Mouse (Mus musculus): Measurements from ENCODE around the gene Kif5a. TPM values are rescaled to one million over a fixed set of nuclear protein-coding genes. Genes with fewer than 3 reads are reported as not detected.
A peak's percentile ranks its signal among the peaks of the same experiment; 100 is the strongest.

The Kif5a gene
- polyA plus RNA-seq, 1 experiment from 2014 or later, result 0.11 TPM

DNA sequence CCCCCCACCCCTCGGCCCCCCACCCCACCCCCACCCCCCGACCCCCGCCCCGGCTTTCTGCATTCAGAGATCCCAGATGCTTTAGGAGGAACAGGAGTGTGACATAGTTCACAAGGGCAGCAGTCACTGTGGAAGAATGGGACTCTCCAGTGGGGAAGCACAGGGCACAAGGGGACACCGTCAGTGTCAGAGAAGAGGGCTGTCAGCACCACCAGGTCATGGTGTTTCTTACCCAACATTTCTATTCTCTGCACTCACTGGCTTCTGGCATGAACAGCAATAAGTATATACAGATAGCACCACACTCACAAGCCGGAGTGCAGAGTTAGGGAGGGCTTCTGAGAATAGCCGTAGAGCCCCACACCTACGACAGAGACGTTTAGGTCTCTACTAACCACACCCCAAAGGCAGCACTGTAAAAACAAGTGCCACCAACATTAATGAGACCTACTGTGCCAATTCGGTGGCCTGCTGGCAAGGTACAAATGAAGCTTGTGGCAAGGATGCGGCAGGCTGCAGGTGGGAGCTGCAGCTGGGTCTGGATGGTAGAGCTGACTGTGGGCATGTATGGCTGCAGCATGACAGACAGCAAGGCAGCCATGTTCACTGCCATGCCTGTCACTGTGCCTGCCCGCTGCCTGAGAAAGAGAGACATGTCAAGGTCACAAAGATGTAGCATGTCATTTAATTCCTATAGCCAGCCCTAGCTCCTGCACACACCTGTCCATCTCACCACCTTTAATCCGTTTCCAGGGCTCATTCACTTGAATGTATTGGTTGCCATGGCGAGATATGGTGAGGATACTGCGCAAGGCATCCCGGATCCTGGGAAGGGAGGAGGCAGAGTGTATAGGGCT is 34.1 kb upstream of the Kif5a start:
- no peak overlapping the region for H3K27ac ChIP-seq (ENCODE audit: low read length)
- H3K4me1 ChIP-seq (ENCODE audit: control insufficient read depth, low read depth, low read length), result peaks cover 17% of the 10 kb centered on the region
- no peak overlapping the region for H3K4me2 ChIP-seq (ENCODE audit: low read depth, low read length)
- H3K9me3 ChIP-seq (replicated peaks; ENCODE audit: control insufficient read depth, low read length), result no peaks in the 10 kb centered on the region
- 88% methylated on average over 16 of the region's 16 CpGs for WGBS (ENCODE audit: insufficient replicate concordance)
- H3K4me3 ChIP-seq (ENCODE audit: low read depth, low read length), result no peak overlapping the region
- H3K36me3 ChIP-seq (ENCODE audit: control insufficient read depth, insufficient read depth), result peaks cover 77% of the 10 kb centered on the region
- H3K9ac ChIP-seq (ENCODE audit: low read depth, low read length), result no peak overlapping the region
- H3K27me3 ChIP-seq (ENCODE audit: control insufficient read depth, insufficient read depth, low read depth, low read length), result no peaks in the 10 kb centered on the region
- ATAC-seq (ENCODE audit: low read depth), result no peak

DNA sequence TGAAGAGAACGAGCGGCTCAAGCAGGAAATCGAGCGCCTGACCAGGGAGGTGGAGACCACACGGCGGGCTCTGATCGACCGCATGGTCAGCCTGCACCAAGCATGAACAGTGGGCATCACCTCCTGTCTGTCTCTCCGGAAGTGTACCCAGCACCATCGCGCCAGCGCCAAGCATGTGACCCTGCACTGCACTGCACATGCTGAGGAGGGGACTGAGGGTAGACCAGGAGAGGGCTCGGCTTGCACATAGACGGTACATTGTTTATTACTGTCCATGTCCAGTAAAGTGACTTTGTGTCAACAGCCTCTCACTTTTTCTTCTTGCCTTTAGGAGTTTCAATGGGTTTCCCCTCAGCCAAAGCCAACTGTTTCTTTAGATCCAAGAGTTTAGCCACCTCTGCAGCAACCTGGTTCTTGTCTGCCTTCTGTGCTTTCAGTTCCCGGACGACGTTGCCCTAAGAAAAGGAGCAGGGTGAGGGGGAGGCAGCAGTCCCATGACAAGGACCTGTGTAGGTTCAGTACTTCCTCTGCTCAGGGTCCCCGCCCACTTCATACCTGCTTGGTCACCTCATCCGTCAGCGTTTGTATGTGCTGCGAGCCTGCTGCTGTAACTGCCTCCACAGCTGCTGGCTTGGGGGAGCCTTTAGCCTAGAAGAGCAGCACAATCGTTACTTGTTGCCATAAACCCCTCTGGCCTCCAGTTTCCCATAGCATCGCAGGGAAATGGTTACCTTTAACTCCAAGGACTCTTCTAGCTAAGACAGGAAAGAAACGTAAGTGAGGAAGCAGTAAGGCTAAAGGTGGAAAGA is 33.0 kb upstream of the Kif5a start:
- H3K36me3 ChIP-seq (ENCODE audit: control insufficient read depth, insufficient read depth), result peaks cover 67% of the 10 kb centered on the region
- H3K27ac ChIP-seq (ENCODE audit: low read length), result no peak overlapping the region
- ATAC-seq (ENCODE audit: low read depth), result no peak
- H3K9ac ChIP-seq (ENCODE audit: low read depth, low read length), result no peak overlapping the region
- 88% methylated on average over 24 of the region's 24 CpGs for WGBS (ENCODE audit: insufficient replicate concordance)
- H3K4me1 ChIP-seq (ENCODE audit: control insufficient read depth, low read depth, low read length), result peaks cover 24% of the 10 kb centered on the region
- H3K27me3 ChIP-seq (ENCODE audit: control insufficient read depth, insufficient read depth, low read depth, low read length), result no peaks in the 10 kb centered on the region
- H3K9me3 ChIP-seq (replicated peaks; ENCODE audit: control insufficient read depth, low read length), result no peaks in the 10 kb centered on the region
- H3K4me3 ChIP-seq (ENCODE audit: low read depth, low read length), result no peak overlapping the region
- no peak overlapping the region for H3K4me2 ChIP-seq (ENCODE audit: low read depth, low read length)

DNA sequence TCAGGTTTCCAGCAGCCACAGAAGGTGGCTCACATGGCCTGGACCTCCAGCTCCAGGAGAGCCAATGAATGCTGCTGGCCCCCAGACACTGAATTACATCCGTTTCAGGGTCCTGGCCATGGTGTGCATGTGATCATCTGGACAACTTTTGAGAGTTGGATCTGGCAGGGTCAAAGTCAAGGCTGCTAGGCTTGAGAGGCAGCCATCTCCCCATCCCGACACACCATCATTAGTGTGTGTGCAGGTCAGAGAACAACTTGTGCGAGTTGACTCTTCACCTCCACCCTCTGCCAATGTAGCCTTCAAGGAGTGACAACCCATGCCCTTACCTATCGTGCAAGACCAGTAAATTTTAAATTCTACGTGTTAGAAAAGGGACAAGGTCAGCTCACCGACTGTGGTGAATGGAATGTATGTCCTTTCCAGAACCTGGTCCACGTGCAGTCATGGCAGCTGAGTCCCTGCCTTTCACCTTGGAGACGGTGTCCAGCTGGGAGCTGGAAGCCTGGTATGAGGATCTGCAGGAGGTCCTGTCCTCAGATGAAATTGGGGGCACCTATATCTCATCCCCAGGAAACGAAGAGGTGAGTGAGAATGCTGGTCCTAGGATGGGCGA is 31.9 kb upstream of the Kif5a start:
- Histone ChIP-seq H3K27ac (ENCODE audit: low read length) (no peak overlapping the region; the same call in 1 of the 2 replicates), H3K36me3 (ENCODE audit: control insufficient read depth, insufficient read depth) (peaks cover 56% of the 10 kb centered on the region), H3K27me3 (ENCODE audit: control insufficient read depth, insufficient read depth, low read depth, low read length) (no peaks in the 10 kb centered on the region), H3K4me2 (ENCODE audit: low read depth, low read length) (no peak overlapping the region), H3K9ac (ENCODE audit: low read depth, low read length) (no peak overlapping the region), H3K4me1 (ENCODE audit: control insufficient read depth, low read depth, low read length) (peaks cover 24% of the 10 kb centered on the region), H3K4me3 (ENCODE audit: low read depth, low read length) (no peak overlapping the region), H3K9me3 (replicated peaks; ENCODE audit: control insufficient read depth, low read length) (no peaks in the 10 kb centered on the region)
- 82% methylated on average over 10 of the region's 10 CpGs for WGBS (ENCODE audit: insufficient replicate concordance)
- no peak for ATAC-seq (ENCODE audit: low read depth)

DNA sequence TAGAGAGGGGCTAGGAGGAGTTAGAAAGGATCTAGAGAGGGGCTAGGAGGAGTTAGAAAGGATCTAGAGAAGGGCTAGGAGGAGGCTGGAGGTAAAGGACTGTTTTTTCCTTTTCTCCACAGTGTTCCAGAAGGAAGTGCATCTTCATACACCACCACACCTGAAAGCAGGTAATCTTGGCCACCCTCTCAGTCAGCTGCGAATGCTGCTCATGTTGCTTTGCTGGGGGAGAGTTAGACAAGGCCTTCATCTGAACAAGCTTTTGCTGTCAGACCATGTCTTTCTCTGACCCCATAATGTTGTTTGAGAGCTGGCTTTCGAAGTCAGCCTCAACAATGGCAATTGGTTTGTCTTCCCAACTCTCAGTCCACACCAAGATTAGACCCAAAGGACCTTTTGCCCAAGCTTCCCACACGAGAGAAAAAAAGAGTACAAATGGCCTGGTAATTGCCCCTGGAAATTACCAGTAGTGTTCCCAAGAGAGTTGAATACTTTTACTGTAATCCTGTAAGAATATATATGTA is 30.5 kb upstream of the Kif5a start:
- Histone ChIP-seq H3K36me3 (ENCODE audit: control insufficient read depth, insufficient read depth) (peaks cover 46% of the 10 kb centered on the region), H3K4me1 (ENCODE audit: control insufficient read depth, low read depth, low read length) (peaks cover 31% of the 10 kb centered on the region), H3K27ac (ENCODE audit: low read length) (no peak overlapping the region; the same call in 1 of the 2 replicates), H3K9me3 (replicated peaks; ENCODE audit: control insufficient read depth, low read length) (no peaks in the 10 kb centered on the region), H3K4me2 (ENCODE audit: low read depth, low read length) (peak overlapping the region; percentile 96), H3K4me3 (ENCODE audit: low read depth, low read length) (no peak overlapping the region), H3K9ac (ENCODE audit: low read depth, low read length) (no peak overlapping the region), H3K27me3 (ENCODE audit: control insufficient read depth, insufficient read depth, low read depth, low read length) (no peaks in the 10 kb centered on the region)
- no peak for ATAC-seq (ENCODE audit: low read depth)
- WGBS (ENCODE audit: insufficient replicate concordance), result 83% methylated on average over 3 of the region's 3 CpGs

GRCm38 (mm10) chr10:127292987-127293538 is 29.9 kb upstream of the Kif5a start:
- Histone ChIP-seq H3K36me3 (ENCODE audit: control insufficient read depth, insufficient read depth) (peaks cover 44% of the 10 kb centered on the region), H3K4me2 (ENCODE audit: low read depth, low read length) (peak overlapping the region; percentile 96), H3K9ac (ENCODE audit: low read depth, low read length) (peak overlapping the region; percentile 77), H3K4me3 (ENCODE audit: low read depth, low read length) (peak overlapping the region; percentile 75), H3K27me3 (ENCODE audit: control insufficient read depth, insufficient read depth, low read depth, low read length) (no peaks in the 10 kb centered on the region), H3K9me3 (replicated peaks; ENCODE audit: control insufficient read depth, low read length) (no peaks in the 10 kb centered on the region), H3K4me1 (ENCODE audit: control insufficient read depth, low read depth, low read length) (peaks cover 31% of the 10 kb centered on the region), H3K27ac (ENCODE audit: low read length) (peak overlapping the region; percentile 98)
- no peak for ATAC-seq (ENCODE audit: low read depth)
- WGBS (ENCODE audit: insufficient replicate concordance), result 59% methylated on average over 6 of the region's 6 CpGs

DNA sequence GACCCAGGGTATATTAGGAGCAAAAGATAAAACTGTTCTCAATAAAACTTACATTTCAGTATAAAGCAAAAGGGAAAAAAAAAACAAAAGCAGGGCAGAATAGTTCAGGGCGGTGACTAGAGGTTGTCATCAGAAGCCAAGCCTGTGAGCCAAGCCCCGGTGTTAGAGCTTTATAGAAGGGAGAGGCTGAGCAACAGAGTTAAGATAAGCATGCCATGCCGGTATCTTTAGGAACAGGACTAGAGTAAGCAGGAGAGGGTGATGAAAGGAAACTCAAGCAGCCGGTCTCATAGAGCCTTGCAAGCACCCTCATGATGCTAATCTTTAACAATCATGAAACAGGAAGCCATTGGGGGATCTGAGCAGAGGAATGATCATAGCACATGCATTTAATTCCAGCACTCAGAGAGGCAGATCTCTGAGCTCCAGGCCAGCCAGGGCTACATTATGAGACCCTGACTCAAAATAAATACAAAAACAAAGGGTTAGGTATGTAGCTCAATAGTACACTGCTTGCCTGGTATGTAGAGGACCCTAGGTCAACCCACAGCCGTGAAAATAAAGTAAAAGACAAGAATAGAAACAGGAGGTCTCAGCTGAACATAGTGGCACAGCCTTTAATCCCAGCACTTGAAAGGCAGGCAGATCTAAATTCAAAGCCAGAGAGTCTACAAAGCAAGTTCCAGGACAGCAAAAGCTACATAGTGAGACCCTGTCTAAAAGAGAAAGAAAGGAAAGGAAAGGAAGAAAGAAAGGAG is 28.9 kb upstream of the Kif5a start:
- Histone ChIP-seq H3K4me2 (ENCODE audit: low read depth, low read length) (peak overlapping the region; percentile 96), H3K4me3 (ENCODE audit: low read depth, low read length) (peak overlapping the region; percentile 75), H3K9me3 (replicated peaks; ENCODE audit: control insufficient read depth, low read length) (no peaks in the 10 kb centered on the region), H3K9ac (ENCODE audit: low read depth, low read length) (peak overlapping the region; percentile 77), H3K36me3 (ENCODE audit: control insufficient read depth, insufficient read depth) (peaks cover 34% of the 10 kb centered on the region), H3K27ac (ENCODE audit: low read length) (peak overlapping the region; percentile 98), H3K27me3 (ENCODE audit: control insufficient read depth, insufficient read depth, low read depth, low read length) (no peaks in the 10 kb centered on the region), H3K4me1 (ENCODE audit: control insufficient read depth, low read depth, low read length) (peaks cover 40% of the 10 kb centered on the region)
- peak; percentile 32 for ATAC-seq (ENCODE audit: low read depth)
- WGBS (ENCODE audit: insufficient replicate concordance), result 6% methylated on average over 5 of the region's 5 CpGs

GRCm38 (mm10) chr10:127290930-127291880 is 28.1 kb upstream of the Kif5a start:
- H3K4me3 ChIP-seq (ENCODE audit: low read depth, low read length), result peak overlapping the region; percentile 75
- no peaks in the 10 kb centered on the region for H3K9me3 ChIP-seq (replicated peaks; ENCODE audit: control insufficient read depth, low read length)
- H3K4me1 ChIP-seq (ENCODE audit: control insufficient read depth, low read depth, low read length), result peaks cover 49% of the 10 kb centered on the region
- H3K36me3 ChIP-seq (ENCODE audit: control insufficient read depth, insufficient read depth), result peaks cover 33% of the 10 kb centered on the region
- H3K4me2 ChIP-seq (ENCODE audit: low read depth, low read length), result peak overlapping the region; percentile 96
- WGBS (ENCODE audit: insufficient replicate concordance), result 1% methylated on average over 19 of the region's 19 CpGs
- H3K27me3 ChIP-seq (ENCODE audit: control insufficient read depth, insufficient read depth, low read depth, low read length), result no peaks in the 10 kb centered on the region
- peak overlapping the region; percentile 98 for H3K27ac ChIP-seq (ENCODE audit: low read length)
- peak; percentile 27 for ATAC-seq (ENCODE audit: low read depth)
- peak overlapping the region; percentile 77 for H3K9ac ChIP-seq (ENCODE audit: low read depth, low read length)
